Mouse (Mus musculus) liver, embryonic 11.5 days (tissue): ENCODE results near the gene Ift172. TPM values are rescaled to one million over a fixed set of nuclear protein-coding genes. Genes with fewer than 3 reads are reported as not detected.
A peak's percentile ranks its signal among the peaks of the same experiment; 100 is the strongest.

ENCODE experiments used
- ATAC-seq: fragments of 200-750 bp; cut with Nextera tagmentation; replicated peaks from 2 replicates; pipeline ENCODE4 v1.8.0; 2017; ENCODE audit warnings: moderate number of reproducible peaks, mild to moderate bottlenecking, moderate TSS enrichment, moderate library complexity; ENCODE audit not compliant: low FRiP score
- DNase-seq: peaks from one replicate; pipeline ENCODE4 v3.0.0-alpha.2; 2017; ENCODE audit warnings: low spot score
- H3K27ac ChIP-seq: fragments of 300-500 bp; sonication (generic); 2 replicates; pipeline ENCODE4 v1.5.1; 2014; ENCODE audit warnings: mild to moderate bottlenecking, low read depth, low read length, control low read depth
- H3K27me3 ChIP-seq: fragments of 300-500 bp; sonication (generic); replicated peaks from 2 replicates; pipeline ENCODE4 v1.6.1; 2014; ENCODE audit warnings: low read length, mixed read lengths; ENCODE audit not compliant: control insufficient read depth, insufficient read depth
- H3K36me3 ChIP-seq: fragments of 300-500 bp; sonication (generic); 2 replicates; pipeline ENCODE4 v1.6.1; 2014; ENCODE audit warnings: mild to moderate bottlenecking, low read length, moderate library complexity, mixed read lengths; ENCODE audit not compliant: control insufficient read depth, insufficient read depth
- H3K4me1 ChIP-seq: fragments of 300-500 bp; sonication (generic); replicated peaks from 2 replicates; pipeline ENCODE4 v1.6.1; 2014; ENCODE audit warnings: low read length, mixed read lengths; ENCODE audit not compliant: control insufficient read depth, insufficient read depth
- H3K4me2 ChIP-seq: fragments of 300-500 bp; sonication (generic); 2 replicates; pipeline ENCODE4 v1.6.1; 2014; ENCODE audit warnings: mild to moderate bottlenecking, control low read depth, moderate library complexity
- H3K4me3 ChIP-seq: fragments of 300-500 bp; sonication (generic); 2 replicates; pipeline ENCODE4 v1.5.1; 2014; ENCODE audit warnings: low read depth, low read length, control low read depth
- H3K9ac ChIP-seq: fragments of 300-500 bp; sonication (generic); 2 replicates; pipeline ENCODE4 v1.6.1; 2014; ENCODE audit warnings: low read depth, low read length, control low read depth
- H3K9me3 ChIP-seq: fragments of 300-500 bp; sonication (generic); 2 replicates; pipeline ENCODE4 v1.6.1; 2016; ENCODE audit warnings: low read length, inconsistent platforms, mixed read lengths; ENCODE audit not compliant: control insufficient read depth
- WGBS: fragments of 180-500 bp; shearing (Covaris S2); extraction: QIAGEN DNeasy Blood & Tissue Kit; methylation state at CpG from one replicate; pipeline ENCODE4 v1.1.7; 2014; 5-methylcytosine and 5-hydroxymethylcytosine counted together
- polyA plus RNA-seq: library from polyadenylated mRNA; unstranded; fragments of >200 nt; fragmentation: Nextera tagmentation; extraction: Ambion mirVana; gene quantifications from 2 replicates; pipeline ENCODE4 v1.2.1, GENCODE M21; 2014

Ift172 gene
- polyA plus RNA-seq, 1 experiment from 2014 or later, result 17.4 TPM

DNA sequence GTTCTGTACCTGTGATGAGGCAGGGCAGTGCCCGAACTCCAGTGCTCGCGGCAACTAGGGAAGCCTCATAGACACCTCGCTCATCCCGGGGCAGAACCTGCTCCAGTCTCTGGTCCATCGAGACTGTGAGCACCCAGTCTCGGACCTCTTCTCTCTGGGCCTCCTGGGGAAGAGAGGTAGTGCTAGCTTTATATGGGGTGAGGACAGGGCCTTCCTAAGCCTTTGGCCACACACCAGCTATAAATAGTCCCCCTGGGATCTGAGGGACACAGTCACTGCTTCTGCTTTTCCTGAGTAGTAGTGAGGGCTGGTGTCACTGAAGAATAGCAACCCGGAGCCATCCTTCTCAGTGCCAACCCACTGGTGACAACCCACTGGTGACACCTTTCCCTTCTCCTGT is 37.1 kb downstream of the Ift172 start:
- Histone ChIP-seq H3K27ac (no peak overlapping the region), H3K9ac (no peak overlapping the region), H3K27me3 (no peaks in the 10 kb centered on the region), H3K4me2 (no peak overlapping the region), H3K36me3 (peaks cover 22% of the 10 kb centered on the region), H3K4me3 (no peak overlapping the region), H3K9me3 (no peaks in the 10 kb centered on the region), H3K4me1 (peaks cover 6% of the 10 kb centered on the region; the same call in 1 of the 2 replicates)
- 94% methylated on average over 8 of the region's 8 CpGs for WGBS
- ATAC-seq (no peak), DNase-seq (peak; percentile 30)

DNA sequence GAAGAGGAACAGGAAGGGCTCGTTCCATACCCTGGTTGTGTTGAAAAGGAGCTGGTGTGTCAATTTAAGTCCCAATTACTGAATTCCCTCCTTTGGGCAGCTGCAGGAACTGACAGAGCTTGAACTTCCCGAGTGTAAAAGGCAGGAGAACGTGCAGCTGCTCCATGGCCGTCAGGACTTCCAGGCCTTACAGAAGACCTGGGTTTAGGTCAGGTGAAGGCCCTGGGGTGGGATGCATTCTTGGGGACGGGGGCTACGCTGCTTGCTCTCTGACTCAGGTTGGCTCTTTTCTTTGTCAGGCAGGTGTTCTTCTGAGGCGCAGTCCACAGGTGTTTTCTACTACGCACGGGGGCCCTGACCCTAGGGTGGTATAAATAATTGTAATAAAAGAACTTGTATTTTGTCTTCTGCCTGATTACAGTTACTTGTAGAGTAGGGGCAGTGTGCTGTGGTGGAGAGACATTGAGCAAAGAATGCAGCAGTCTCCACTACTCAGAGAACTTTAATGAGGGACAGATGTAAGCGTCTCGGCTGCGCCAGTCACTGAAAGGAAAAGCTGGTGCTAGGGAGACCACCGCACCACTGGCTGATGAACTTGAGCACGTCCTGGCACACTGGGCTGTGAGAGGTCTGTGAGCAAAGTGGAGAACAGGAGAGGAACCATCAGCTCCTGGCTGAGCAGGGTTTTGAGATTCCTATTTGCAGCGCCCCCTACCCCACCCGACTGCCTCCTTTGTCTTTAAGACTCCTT is 37.9 kb downstream of the Ift172 start:
- no peaks in the 10 kb centered on the region for H3K27me3 ChIP-seq
- WGBS, result 82% methylated on average over 16 of the region's 16 CpGs
- H3K4me3 ChIP-seq, result no peak overlapping the region
- no peak overlapping the region for H3K9ac ChIP-seq
- ATAC-seq (no peak), DNase-seq (peak; percentile 30)
- H3K4me2 ChIP-seq, result peak overlapping the region; percentile 33; the same call in 1 of the 2 replicates
- H3K27ac ChIP-seq, result no peak overlapping the region
- H3K36me3 ChIP-seq, result peaks cover 28% of the 10 kb centered on the region
- peaks cover 6% of the 10 kb centered on the region; the same call in 1 of the 2 replicates for H3K4me1 ChIP-seq
- H3K9me3 ChIP-seq, result no peaks in the 10 kb centered on the region

DNA sequence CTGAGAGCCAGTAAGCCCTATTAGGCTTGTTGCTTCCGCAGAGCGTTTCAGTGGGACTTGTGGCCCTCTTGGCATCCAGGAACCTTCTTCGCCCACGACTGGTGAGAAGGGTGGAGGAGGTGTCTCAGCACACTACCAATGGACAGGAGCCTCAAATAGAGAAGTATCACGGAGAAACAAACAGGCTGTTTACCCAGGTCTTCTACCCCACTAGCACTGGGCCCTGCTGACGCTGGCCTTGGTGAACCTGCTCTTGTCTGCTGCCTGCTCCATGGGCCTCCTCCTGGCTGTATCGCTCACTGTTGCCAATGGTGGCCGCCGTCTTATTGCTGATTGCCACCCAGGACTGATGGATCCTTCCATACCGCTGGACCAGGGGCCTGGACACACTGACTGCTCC is 38.8 kb downstream of the Ift172 start:
- H3K27me3 ChIP-seq, result no peaks in the 10 kb centered on the region
- no peak for DNase-seq
- no peak overlapping the region for H3K9ac ChIP-seq
- 57% methylated on average over 10 of the region's 10 CpGs for WGBS
- peak overlapping the region; percentile 60 for H3K4me2 ChIP-seq
- peaks cover 28% of the 10 kb centered on the region for H3K36me3 ChIP-seq
- no peak overlapping the region for H3K27ac ChIP-seq
- H3K4me3 ChIP-seq, result peak overlapping the region; percentile 47
- no peaks in the 10 kb centered on the region for H3K9me3 ChIP-seq
- peak; percentile 9; the same call in 1 of the 2 replicates for ATAC-seq
- H3K4me1 ChIP-seq, result peaks cover 6% of the 10 kb centered on the region; the same call in 1 of the 2 replicates

DNA sequence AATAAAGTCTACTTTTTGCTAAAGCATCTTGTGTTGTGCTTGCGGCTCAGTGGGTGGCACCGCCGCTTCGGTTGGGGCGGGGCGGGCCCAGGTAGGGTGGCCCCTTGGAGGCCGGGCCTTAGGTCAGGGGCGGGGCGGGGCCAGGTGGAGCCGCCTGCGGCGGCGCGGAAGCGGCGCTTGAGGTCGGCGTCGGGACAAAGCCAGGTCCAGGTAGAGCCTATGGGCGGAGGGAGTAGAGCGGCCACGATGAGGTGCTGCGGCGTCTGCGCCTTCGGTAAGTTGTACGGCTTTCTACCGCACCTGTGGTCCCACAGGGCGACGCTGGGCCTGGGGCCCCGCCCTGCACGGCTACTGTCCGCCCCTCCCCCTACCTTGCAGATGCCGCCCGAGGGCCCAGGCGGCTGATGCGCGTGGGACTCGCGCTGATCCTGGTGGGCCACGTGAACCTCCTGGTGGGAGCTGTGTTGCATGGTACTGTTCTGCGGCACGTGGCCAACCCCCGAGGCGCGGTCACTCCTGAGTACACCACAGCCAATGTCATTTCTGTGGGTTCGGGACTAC is 39.3 kb downstream of the Ift172 start, which contains the start of gene Krtcap3:
Gene Krtcap3 (plus strand): TSS at position 151 of the 561 bp plus-strand sequence.
- peaks cover 6% of the 10 kb centered on the region; the same call in 1 of the 2 replicates for H3K4me1 ChIP-seq
- no peak within 1 kb of the TSS for H3K27ac ChIP-seq
- H3K9me3 ChIP-seq, result no peaks in the 10 kb centered on the region
- H3K36me3 ChIP-seq, result peaks cover 28% of the 10 kb centered on the region
- peak within 1 kb of the TSS; percentile 47 for H3K4me3 ChIP-seq
- 48% methylated on average over 47 of the region's 47 CpGs for WGBS
- peak within 1 kb of the TSS; percentile 60 for H3K4me2 ChIP-seq
- H3K9ac ChIP-seq, result peak within 1 kb of the TSS; percentile 56
- H3K27me3 ChIP-seq, result no peaks in the 10 kb centered on the region
- ATAC-seq (peak; percentile 76), DNase-seq (peak; percentile 57)

DNA sequence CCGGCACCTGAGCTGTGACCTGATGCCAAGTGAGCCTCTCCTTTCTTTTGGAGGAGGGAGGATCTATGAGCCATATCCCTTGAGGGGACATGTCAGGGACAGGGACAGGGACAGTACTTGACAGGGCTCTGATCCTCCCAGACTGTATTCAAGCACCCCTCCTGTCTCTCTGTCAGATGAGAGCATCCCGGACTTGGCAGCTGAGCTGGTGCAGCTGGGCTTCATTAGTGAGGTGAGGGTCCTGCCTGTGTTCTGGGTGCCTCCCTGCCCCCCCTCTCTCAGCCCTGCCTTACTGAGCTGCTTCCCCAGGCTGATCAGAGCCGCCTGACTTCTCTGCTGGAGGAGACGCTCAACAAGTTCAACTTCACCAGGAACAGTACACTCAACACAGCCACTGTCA is 40.2 kb downstream of the Ift172 start:
- Histone ChIP-seq H3K27me3 (no peaks in the 10 kb centered on the region), H3K36me3 (peaks cover 34% of the 10 kb centered on the region), H3K27ac (no peak overlapping the region), H3K9ac (no peak overlapping the region), H3K4me3 (no peak overlapping the region), H3K4me1 (peaks cover 6% of the 10 kb centered on the region; the same call in 1 of the 2 replicates), H3K9me3 (no peaks in the 10 kb centered on the region), H3K4me2 (no peak overlapping the region)
- ATAC-seq (no peak), DNase-seq (no peak)
- WGBS, result 65% methylated on average over 4 of the region's 4 CpGs

DNA sequence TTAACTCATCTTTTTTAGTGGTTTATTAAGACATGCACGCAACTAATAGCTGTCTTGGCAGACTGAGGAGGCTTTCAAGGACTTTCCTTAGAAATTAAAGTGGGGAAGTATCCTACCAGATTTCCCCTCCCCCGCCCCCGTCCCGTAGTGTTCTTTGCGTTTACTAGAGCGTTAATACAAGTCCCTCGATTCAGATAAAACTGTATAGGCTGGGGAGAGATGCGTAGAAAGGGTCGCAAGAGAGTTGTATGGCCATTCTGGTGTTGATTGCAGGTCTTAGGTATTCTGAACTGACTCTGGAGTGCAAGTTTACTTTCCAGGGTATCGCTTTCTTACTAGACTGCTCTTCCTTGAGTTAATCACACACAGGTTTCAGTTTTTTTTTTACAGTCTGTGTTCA is 48.7 kb downstream of the Ift172 start:
- DNase-seq, result no peak
- Histone ChIP-seq H3K36me3 (peaks cover 16% of the 10 kb centered on the region), H3K4me2 (peak overlapping the region; percentile 97), H3K9me3 (no peaks in the 10 kb centered on the region), H3K27me3 (no peaks in the 10 kb centered on the region), H3K4me1 (peaks cover 10% of the 10 kb centered on the region), H3K27ac (no peak overlapping the region), H3K9ac (no peak overlapping the region; the same call in 1 of the 2 replicates), H3K4me3 (peak overlapping the region; percentile 94)
- 30% methylated on average over 10 of the region's 10 CpGs for WGBS
- no peak for ATAC-seq

DNA sequence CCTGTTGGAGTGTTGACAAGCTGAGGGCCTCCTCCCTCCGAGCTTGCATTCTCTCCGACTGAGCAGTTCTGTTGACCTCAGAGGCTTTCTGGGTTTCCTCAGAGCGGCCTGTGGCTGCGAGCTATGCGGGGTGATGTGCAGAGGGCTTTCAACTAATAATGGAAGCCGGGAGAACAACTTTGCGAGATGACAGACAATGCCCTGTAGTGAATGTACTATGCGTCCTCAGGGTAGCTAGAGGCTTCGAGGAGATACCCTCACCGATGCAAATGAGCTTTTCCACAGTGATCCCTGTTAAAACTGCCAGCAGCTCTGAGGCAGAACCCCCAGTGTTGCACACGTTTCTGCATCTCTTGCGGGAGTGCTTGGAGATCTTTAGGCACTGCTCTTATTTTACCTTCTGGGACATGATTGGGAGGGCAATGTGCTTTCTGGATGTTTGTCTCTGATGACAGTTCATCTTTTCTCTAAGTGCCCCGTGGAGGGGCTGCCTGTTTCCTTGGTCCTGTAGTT is 49.3 kb downstream of the Ift172 start:
- Histone ChIP-seq H3K27ac (peak overlapping the region; percentile 94), H3K4me3 (peak overlapping the region; percentile 94), H3K9ac (peak overlapping the region; percentile 87), H3K36me3 (peaks cover 16% of the 10 kb centered on the region), H3K4me1 (peaks cover 10% of the 10 kb centered on the region), H3K9me3 (no peaks in the 10 kb centered on the region), H3K4me2 (peak overlapping the region; percentile 97), H3K27me3 (no peaks in the 10 kb centered on the region)
- DNase-seq (peak; percentile 42), ATAC-seq (peak; percentile 39)
- under 1% methylated on average over 13 of the region's 13 CpGs for WGBS

DNA sequence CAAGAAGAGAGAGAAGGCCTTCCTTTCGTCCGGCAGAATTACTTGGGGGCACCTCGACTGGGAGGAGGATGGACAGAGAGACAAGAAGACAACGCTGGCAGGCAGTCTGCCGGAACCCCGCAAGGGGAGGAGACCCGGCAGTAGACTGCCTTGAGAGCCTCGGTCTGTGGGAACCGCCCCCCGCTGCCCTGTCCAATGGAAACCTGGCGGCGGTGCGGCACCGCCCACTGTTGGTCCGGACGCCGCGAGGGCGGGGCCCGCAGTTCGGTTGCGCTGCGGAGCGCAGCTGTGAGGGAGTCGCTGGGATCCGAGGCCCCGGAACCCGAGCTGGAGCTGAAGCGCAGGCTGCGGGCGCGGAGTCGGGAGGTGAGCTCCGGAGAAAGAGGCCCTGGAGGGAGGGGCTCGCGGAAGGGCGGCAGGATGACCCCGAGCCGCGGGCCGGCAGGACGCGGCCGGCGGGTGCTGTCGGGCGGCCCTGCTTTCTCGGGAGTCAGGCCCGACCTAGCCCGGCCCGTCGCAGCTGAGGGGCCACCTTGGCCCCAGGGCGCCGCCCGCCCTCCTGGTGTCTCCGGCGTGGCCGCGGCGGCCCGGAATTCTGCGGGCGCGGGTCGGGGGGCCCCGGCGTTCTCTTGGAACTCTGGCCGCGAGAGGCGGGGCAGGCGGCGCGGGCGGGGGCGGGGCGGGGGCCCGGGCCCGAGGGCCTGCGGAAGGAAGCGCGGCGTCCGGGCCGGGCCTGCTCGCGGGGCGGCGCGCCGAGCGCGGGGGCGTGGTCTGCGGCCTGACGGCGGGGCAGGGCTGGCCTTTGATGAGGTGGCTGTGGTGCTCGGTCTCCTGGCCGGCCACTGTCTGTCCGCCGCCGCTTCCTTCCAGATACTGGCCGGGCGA is 50.0 kb downstream of the Ift172 start, which contains the start of the genes Nrbp1 and Gm9970:
Gene Nrbp1 (plus strand): TSS at position 228 of the 885 bp plus-strand sequence.
Gene Gm9970 (minus strand): TSS at position 596 of the 885 bp plus-strand sequence.
- H3K4me1 ChIP-seq, result peaks cover 10% of the 10 kb centered on the region
- H3K4me3 ChIP-seq, result peak within 1 kb of the TSS; percentile 94
- H3K36me3 ChIP-seq, result peaks cover 11% of the 10 kb centered on the region
- peak within 1 kb of the TSS; percentile 94 for H3K27ac ChIP-seq
- ATAC-seq (peak; percentile 98), DNase-seq (peak; percentile 91)
- peak within 1 kb of the TSS; percentile 87 for H3K9ac ChIP-seq
- H3K4me2 ChIP-seq, result peak within 1 kb of the TSS; percentile 97
- no peaks in the 10 kb centered on the region for H3K27me3 ChIP-seq
- WGBS, result under 1% methylated on average over 100 of the region's 103 CpGs
- no peaks in the 10 kb centered on the region for H3K9me3 ChIP-seq
